Mouse (Mus musculus) intestine, postnatal 0 days (tissue): ENCODE measurements around the gene Nup62. TPM values are rescaled to one million over a fixed set of nuclear protein-coding genes. Genes with fewer than 3 reads are reported as not detected.

ENCODE experiments used
- ATAC-seq: fragments of 200-750 bp; cut with Nextera tagmentation; 2 replicates; pipeline ENCODE4 v1.8.0; 2017; ENCODE audit warnings: mild to moderate bottlenecking, moderate TSS enrichment, moderate library complexity
- H3K27ac ChIP-seq: fragments of 300-500 bp; sonication (generic); 2 replicates; pipeline ENCODE4 v1.5.1; 2014; ENCODE audit warnings: mild to moderate bottlenecking, low read depth, low read length, moderate library complexity
- H3K27me3 ChIP-seq: fragments of 300-500 bp; sonication (generic); replicated peaks from 2 replicates; pipeline ENCODE4 v1.6.1; 2014; ENCODE audit warnings: low read length, mixed read lengths; ENCODE audit not compliant: control insufficient read depth, insufficient read depth
- H3K36me3 ChIP-seq: fragments of 300-500 bp; sonication (generic); 2 replicates; pipeline ENCODE4 v1.6.1; 2014; ENCODE audit warnings: mild to moderate bottlenecking, moderate library complexity; ENCODE audit not compliant: control insufficient read depth, insufficient read depth
- H3K4me1 ChIP-seq: fragments of 300-500 bp; sonication (generic); replicated peaks from 2 replicates; pipeline ENCODE4 v1.6.1; 2014; ENCODE audit warnings: antibody characterized with exemption, low read length, mixed read lengths; ENCODE audit not compliant: control insufficient read depth, insufficient read depth
- H3K4me2 ChIP-seq: fragments of 300-500 bp; sonication (generic); replicated peaks from 2 replicates; pipeline ENCODE4 v1.6.1; 2014; ENCODE audit warnings: low read depth, mild to moderate bottlenecking, moderate library complexity
- H3K4me3 ChIP-seq: fragments of 300-500 bp; sonication (generic); 2 replicates; pipeline ENCODE4 v1.5.1; 2014; ENCODE audit warnings: low read depth, low read length
- H3K9ac ChIP-seq: fragments of 300-500 bp; sonication (generic); 2 replicates; pipeline ENCODE4 v1.6.1; 2014; ENCODE audit warnings: mild to moderate bottlenecking, low read depth, low read length
- H3K9me3 ChIP-seq: fragments of 300-500 bp; sonication (generic); 2 replicates; pipeline ENCODE4 v1.6.1; 2016; ENCODE audit warnings: mixed run types; ENCODE audit not compliant: control insufficient read depth
- CTCF ChIP-seq: sonication (generic); IDR thresholded peaks from 2 replicates; pipeline ENCODE4 v1.5.1; 2016; ENCODE audit warnings: low read depth, mild to moderate bottlenecking, control low read depth, antibody characterized with exemption, moderate library complexity
- WGBS: fragments of 180-500 bp; shearing (Covaris S2); extraction: QIAGEN DNeasy Blood & Tissue Kit; methylation state at CpG from one replicate; pipeline ENCODE4 v1.1.7; 2014; 5-methylcytosine and 5-hydroxymethylcytosine counted together
- polyA plus RNA-seq: library from polyadenylated mRNA; unstranded; fragments of >200 nt; fragmentation: Nextera tagmentation; extraction: Ambion mirVana; gene quantifications from 2 replicates; pipeline ENCODE4 v1.2.1, GENCODE M21; 2015

Gene Nup62
- polyA plus RNA-seq, 1 experiment from 2014 or later = 28.1 TPM

- Histone ChIP-seq H3K4me1 (no peaks in the 10 kb centered on the region), H3K9me3 (no peaks in the 10 kb centered on the region), H3K36me3 (no peaks in the 10 kb centered on the region), H3K4me3 (no peak overlapping the region), H3K27ac (no peak overlapping the region), H3K9ac (no peak overlapping the region), H3K27me3 (no peaks in the 10 kb centered on the region), H3K4me2 (no peak overlapping the region)
- ATAC-seq = no peak
- TF ChIP-seq CTCF = no peak
- 64% methylated on average over 3 of the region's 3 CpGs for WGBS
These were observed 26.4 kb upstream of the Nup62 start for GRCm38 (mm10) chr7:44789531-44789930.

GRCm38 (mm10) chr7:44790066-44790465 is 25.8 kb upstream of the Nup62 start:
- no peak overlapping the region for H3K9ac ChIP-seq
- H3K4me1 ChIP-seq = no peaks in the 10 kb centered on the region
- ATAC-seq = no peak
- no peaks in the 10 kb centered on the region for H3K36me3 ChIP-seq
- H3K4me3 ChIP-seq = no peak overlapping the region
- no peaks in the 10 kb centered on the region for H3K9me3 ChIP-seq
- 72% methylated on average over 4 of the region's 4 CpGs for WGBS
- no peak for TF ChIP-seq CTCF
- H3K27ac ChIP-seq = no peak overlapping the region
- H3K27me3 ChIP-seq = no peaks in the 10 kb centered on the region
- no peak overlapping the region for H3K4me2 ChIP-seq

- Histone ChIP-seq H3K36me3 (no peaks in the 10 kb centered on the region), H3K9me3 (no peaks in the 10 kb centered on the region), H3K4me3 (no peak overlapping the region), H3K9ac (no peak overlapping the region), H3K27me3 (no peaks in the 10 kb centered on the region), H3K4me2 (no peak overlapping the region), H3K27ac (no peak overlapping the region), H3K4me1 (no peaks in the 10 kb centered on the region)
- TF ChIP-seq CTCF = no peak
- 83% methylated on average over 6 of the region's 6 CpGs for WGBS
- ATAC-seq = no peak
These were observed 23.1 kb upstream of the Nup62 start for GRCm38 (mm10) chr7:44792781-44793180.

DNA sequence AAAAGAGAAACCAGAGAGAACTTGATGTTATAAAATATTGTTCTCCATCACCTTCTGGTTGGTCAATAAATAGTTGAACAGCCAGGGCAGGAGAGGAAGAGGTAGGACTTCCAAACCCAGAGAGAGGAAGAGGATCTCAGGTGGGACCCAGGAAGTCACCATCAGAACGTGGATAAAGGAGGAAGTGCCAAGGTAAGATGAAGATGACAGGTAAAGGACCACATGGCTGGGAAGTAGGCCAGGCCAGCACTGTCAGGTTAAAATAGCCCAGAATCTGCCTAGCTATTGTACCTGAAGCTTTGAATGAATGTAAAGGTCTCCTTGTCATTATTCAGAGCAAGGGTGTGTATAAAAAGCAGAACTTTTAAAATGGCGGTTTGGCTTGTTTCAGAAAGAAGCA is 7.0 kb upstream of the Nup62 start:
- H3K4me2 ChIP-seq = no peak overlapping the region
- no peak for ATAC-seq
- peaks cover 31% of the 10 kb centered on the region for H3K36me3 ChIP-seq
- TF ChIP-seq CTCF = no peak
- no peaks in the 10 kb centered on the region for H3K4me1 ChIP-seq
- H3K27ac ChIP-seq = no peak overlapping the region
- H3K9me3 ChIP-seq = no peaks in the 10 kb centered on the region
- no peak overlapping the region for H3K4me3 ChIP-seq
- H3K27me3 ChIP-seq = no peaks in the 10 kb centered on the region
- WGBS = 77% methylated on average over 2 of the region's 2 CpGs
- no peak overlapping the region for H3K9ac ChIP-seq

GRCm38 (mm10) chr7:44809466-44809865 is 6.4 kb upstream of the Nup62 start:
- WGBS = 89% methylated on average over 3 of the region's 3 CpGs
- no peak overlapping the region for H3K27ac ChIP-seq
- no peak for TF ChIP-seq CTCF
- H3K36me3 ChIP-seq = peaks cover 32% of the 10 kb centered on the region
- ATAC-seq = no peak
- no peak overlapping the region for H3K4me2 ChIP-seq
- no peak overlapping the region for H3K4me3 ChIP-seq
- no peak overlapping the region for H3K9ac ChIP-seq
- H3K27me3 ChIP-seq = no peaks in the 10 kb centered on the region
- no peaks in the 10 kb centered on the region for H3K4me1 ChIP-seq
- no peaks in the 10 kb centered on the region for H3K9me3 ChIP-seq

DNA sequence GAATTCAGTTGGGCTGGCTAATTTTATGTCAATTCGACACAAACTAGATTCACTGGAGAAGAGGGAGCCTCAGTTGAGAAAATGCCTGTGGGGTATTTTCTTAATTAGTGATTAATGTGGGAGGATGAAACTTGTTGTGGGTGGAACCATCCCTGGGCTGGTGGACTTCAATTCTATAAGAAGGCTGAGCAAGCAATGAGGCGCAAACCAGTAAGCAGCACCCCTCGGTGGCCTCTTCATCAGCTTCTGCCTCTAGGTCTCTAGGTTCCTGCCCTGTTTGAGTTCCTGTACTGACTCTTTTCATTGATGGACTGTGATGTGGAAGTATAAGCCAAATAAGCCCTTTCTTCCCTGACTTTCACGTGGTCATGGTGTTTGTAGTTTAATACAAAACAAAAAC is 5.5 kb upstream of the Nup62 start:
- no peaks in the 10 kb centered on the region for H3K27me3 ChIP-seq
- H3K36me3 ChIP-seq = peaks cover 32% of the 10 kb centered on the region
- no peak overlapping the region for H3K4me3 ChIP-seq
- H3K9ac ChIP-seq = no peak overlapping the region
- no peak overlapping the region for H3K4me2 ChIP-seq
- ATAC-seq = no peak
- no peaks in the 10 kb centered on the region for H3K4me1 ChIP-seq
- 80% methylated on average over 4 of the region's 4 CpGs for WGBS
- H3K9me3 ChIP-seq = no peaks in the 10 kb centered on the region
- TF ChIP-seq CTCF = no peak
- no peak overlapping the region for H3K27ac ChIP-seq
